Mouse (Mus musculus) heart, embryonic 14.5 days (tissue): ENCODE data around the gene 4930556J24Rik. TPM values are rescaled to one million over a fixed set of nuclear protein-coding genes. Genes with fewer than 3 reads are reported as not detected.
A peak's percentile ranks its signal among the peaks of the same experiment; 100 is the strongest.

Source experiments
- ATAC-seq: fragments of 200-750 bp; cut with Nextera tagmentation; 2 replicates; pipeline ENCODE4 v1.8.0; 2017; ENCODE audit warnings: low read depth, moderate TSS enrichment; ENCODE audit not compliant: insufficient number of reproducible peaks, insufficient read depth, low FRiP score
- H3K27ac ChIP-seq, 2 experiments: fragments of 200-500 bp in 1 of 2; fragments of 300-500 bp in 1 of 2; sonication (generic) in 1 of 2; replicated peaks in 1 of 2; 2 replicates each; pipeline ENCODE4 v1.5.1; 2012 to 2014; ENCODE audit warnings: low read depth in 2 of 2, low read length in 2 of 2, control low read depth in 1 of 2, mild to moderate bottlenecking in 1 of 2, mixed read lengths in 1 of 2; ENCODE audit not compliant: control insufficient read depth in 1 of 2, insufficient read depth in 1 of 2
- H3K27me3 ChIP-seq: fragments of 300-500 bp; sonication (generic); 2 replicates; pipeline ENCODE4 v1.6.1; 2014; ENCODE audit warnings: mild to moderate bottlenecking, low read length, control low read depth; ENCODE audit not compliant: control insufficient read depth, insufficient read depth
- H3K36me3 ChIP-seq: fragments of 300-500 bp; sonication (generic); 2 replicates; pipeline ENCODE4 v1.6.1; 2014; ENCODE audit warnings: mild to moderate bottlenecking, control low read depth, low read length, mixed read lengths; ENCODE audit not compliant: control insufficient read depth, insufficient read depth
- H3K4me1 ChIP-seq, 2 experiments: fragments of 200-500 bp in 1 of 2; fragments of 300-500 bp in 1 of 2; sonication (generic) in 1 of 2; 2 replicates each; pipeline ENCODE4 v1.6.1; 2012 to 2014; ENCODE audit warnings: low read length in 2 of 2, control low read depth in 1 of 2, mixed read lengths in 1 of 2; ENCODE audit not compliant: control insufficient read depth in 2 of 2, insufficient read depth in 2 of 2
- H3K4me2 ChIP-seq: fragments of 300-500 bp; sonication (generic); 2 replicates; pipeline ENCODE4 v1.6.1; 2014; ENCODE audit warnings: mild to moderate bottlenecking, low read length
- H3K4me3 ChIP-seq, 2 experiments: fragments of 200-500 bp in 1 of 2; fragments of 300-500 bp in 1 of 2; sonication (generic) in 1 of 2; 2 replicates each; pipeline ENCODE4 v1.5.1; 2012 to 2014; ENCODE audit warnings: low read length in 2 of 2, mild to moderate bottlenecking in 2 of 2, control low read depth in 1 of 2, low read depth in 1 of 2, moderate library complexity in 1 of 2; ENCODE audit not compliant: control insufficient read depth in 1 of 2, insufficient read depth in 1 of 2
- H3K9ac ChIP-seq: fragments of 300-500 bp; sonication (generic); 2 replicates; pipeline ENCODE4 v1.6.1; 2014; ENCODE audit warnings: mild to moderate bottlenecking, low read length
- H3K9me3 ChIP-seq: fragments of 300-500 bp; sonication (generic); 2 replicates; pipeline ENCODE4 v1.6.1; 2016; ENCODE audit warnings: low read length, control low read depth; ENCODE audit not compliant: control insufficient read depth
- WGBS: fragments of 180-500 bp; shearing (Covaris S2); extraction: QIAGEN DNeasy Blood & Tissue Kit; methylation state at CpG from one replicate; pipeline ENCODE4 v1.1.7; 2014; 5-methylcytosine and 5-hydroxymethylcytosine counted together
- polyA plus RNA-seq: library from polyadenylated mRNA; unstranded; fragments of >200 nt; fragmentation: Nextera tagmentation; extraction: Ambion mirVana; gene quantifications from 2 replicates; pipeline ENCODE4 v1.2.1, GENCODE M21; 2014

Gene 4930556J24Rik
- polyA plus RNA-seq, 1 experiment from 2014 or later: not detected

DNA sequence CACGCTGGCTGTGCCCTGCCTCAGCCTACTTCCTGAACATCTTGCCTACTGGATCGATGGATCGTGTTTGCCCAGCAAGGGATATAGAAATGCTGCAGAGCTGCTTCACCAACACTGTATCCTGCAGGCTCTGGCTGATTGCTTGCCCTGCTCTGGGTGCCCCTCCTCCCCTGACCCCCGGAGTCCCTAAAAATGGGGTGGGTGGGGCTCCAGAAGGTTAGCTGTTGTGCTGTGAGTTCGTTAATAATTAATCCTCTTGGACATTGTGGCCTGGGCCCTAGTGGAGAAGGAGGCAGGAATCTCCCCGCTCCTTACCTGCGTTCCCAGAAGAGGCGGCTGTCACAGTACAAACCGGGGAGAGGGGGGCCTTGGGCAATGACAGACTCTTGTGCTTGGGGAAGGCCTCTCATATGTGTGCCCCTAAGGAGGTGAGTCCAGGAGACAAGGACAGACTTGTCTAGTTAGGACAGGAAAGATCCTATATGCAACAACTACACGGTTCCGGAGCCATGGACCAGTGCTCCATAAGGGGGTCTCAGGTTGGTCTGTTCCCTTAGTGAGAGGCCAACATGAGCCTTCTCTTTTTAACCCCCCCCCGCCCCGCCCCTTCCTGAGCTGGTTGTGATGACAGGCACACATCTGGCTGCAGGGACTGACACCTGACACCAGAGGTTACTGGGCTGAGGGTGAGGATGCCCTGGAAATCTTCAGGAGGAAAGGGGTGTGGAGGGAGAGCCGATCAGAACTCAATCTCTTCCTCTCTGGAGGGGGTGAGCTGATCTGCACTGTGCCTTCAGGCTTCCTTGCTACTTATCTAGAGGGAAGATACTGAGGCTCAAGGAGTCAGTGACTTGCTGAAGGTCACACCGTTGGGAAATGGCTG, 7.5 kb upstream of the 4930556J24Rik start:
- H3K4me3 ChIP-seq: peak overlapping the region; percentile 29 to 43
- H3K36me3 ChIP-seq: peaks cover 16% of the 10 kb centered on the region
- WGBS: 10% methylated on average over 15 of the region's 15 CpGs
- H3K4me2 ChIP-seq: peak overlapping the region; percentile 81
- no peaks in the 10 kb centered on the region for H3K9me3 ChIP-seq
- ATAC-seq: peak; percentile 67
- H3K4me1 ChIP-seq: peaks cover 9 to 10% of the 10 kb centered on the region in 2 experiments; a peak in 3 of 4 replicates
- H3K27me3 ChIP-seq: peaks cover 9% of the 10 kb centered on the region
- peak overlapping the region; percentile 62 for H3K9ac ChIP-seq
- H3K27ac ChIP-seq: no peak overlapping the region

DNA sequence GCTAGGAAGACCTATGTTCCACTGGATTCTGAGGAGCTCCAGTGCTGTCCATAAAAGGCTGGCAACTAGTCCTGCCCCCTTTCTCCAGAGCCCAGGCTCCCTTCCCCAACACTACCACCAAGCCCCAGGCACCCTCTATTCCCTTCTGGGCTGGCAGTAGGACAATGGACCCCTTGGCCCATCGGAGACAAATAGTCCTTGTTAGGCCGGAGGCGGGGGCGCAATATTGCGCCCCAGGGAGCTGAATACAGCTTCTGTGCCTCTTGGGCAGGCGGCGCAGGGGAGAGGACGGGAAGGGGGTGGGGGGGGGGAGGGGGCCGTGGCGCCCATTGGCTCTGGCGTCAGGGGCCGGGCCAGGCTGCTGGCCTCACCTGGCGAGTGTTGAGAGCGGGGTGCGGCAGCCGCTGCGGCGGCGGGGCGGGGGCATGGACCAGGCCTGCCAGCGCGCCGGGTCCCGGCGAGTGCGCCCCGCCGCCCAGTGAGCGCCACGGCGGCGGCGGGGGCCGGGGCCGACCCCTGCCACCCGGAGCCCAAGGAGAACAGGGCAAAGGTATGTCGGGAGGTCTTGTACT, 6.8 kb upstream of the 4930556J24Rik start, which contains the start of gene Gal3st1:
Gal3st1 (plus strand) TSS at position 346 of the 572 bp plus-strand sequence.
- H3K4me3 ChIP-seq: peak within 1 kb of the TSS; percentile 29 to 43
- ATAC-seq: peak; percentile 34; the same call in 1 of the 2 replicates
- peaks cover 23% of the 10 kb centered on the region for H3K36me3 ChIP-seq
- H3K4me2 ChIP-seq: peak within 1 kb of the TSS; percentile 81
- 2% methylated on average over 24 of the region's 37 CpGs for WGBS
- peak within 1 kb of the TSS; percentile 62 for H3K9ac ChIP-seq
- H3K27me3 ChIP-seq: peaks cover 9% of the 10 kb centered on the region
- H3K4me1 ChIP-seq: peaks cover 9 to 10% of the 10 kb centered on the region in 2 experiments; a peak in 3 of 4 replicates
- H3K27ac ChIP-seq: no peak within 1 kb of the TSS
- no peaks in the 10 kb centered on the region for H3K9me3 ChIP-seq

GRCm38 (mm10) chr11:3982275-3983209, 6.0 kb upstream of the 4930556J24Rik start:
- Histone ChIP-seq H3K36me3 (peaks cover 31% of the 10 kb centered on the region), H3K4me3 (no peak overlapping the region), H3K4me2 (no peak overlapping the region), H3K27ac (no peak overlapping the region), H3K9me3 (no peaks in the 10 kb centered on the region), H3K27me3 (peaks cover 9% of the 10 kb centered on the region), H3K9ac (no peak overlapping the region), H3K4me1 (peaks cover 9 to 10% of the 10 kb centered on the region in 2 experiments; a peak in 3 of 4 replicates)
- WGBS: 57% methylated on average over 7 of the region's 7 CpGs
- ATAC-seq: no peak

DNA sequence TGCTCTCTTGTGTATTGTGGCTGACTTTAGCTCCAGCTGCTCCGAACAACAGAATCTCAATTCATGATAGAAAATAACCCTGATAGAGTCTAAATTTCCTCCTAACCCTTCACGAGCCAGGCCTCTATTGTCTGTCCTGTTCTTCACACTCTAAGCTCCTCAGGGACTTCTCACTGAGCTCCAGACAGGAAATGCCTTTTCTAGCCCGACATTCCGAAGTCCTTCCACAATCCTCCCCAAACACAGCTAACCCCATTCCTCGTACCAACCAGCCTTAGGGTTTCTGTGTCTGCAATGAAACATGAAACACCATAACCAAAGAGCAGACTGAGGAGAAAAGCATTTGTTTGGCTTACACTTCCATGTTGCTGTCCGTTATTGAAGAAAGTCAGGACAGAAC, 5.0 kb upstream of the 4930556J24Rik start:
- 49% methylated on average over 6 of the region's 6 CpGs for WGBS
- H3K4me3 ChIP-seq: no peak overlapping the region
- no peak overlapping the region for H3K4me2 ChIP-seq
- H3K9me3 ChIP-seq: no peaks in the 10 kb centered on the region
- no peak overlapping the region for H3K9ac ChIP-seq
- H3K4me1 ChIP-seq: peaks cover 9 to 10% of the 10 kb centered on the region in 2 experiments; a peak in 3 of 4 replicates
- ATAC-seq: no peak
- H3K27ac ChIP-seq: peak overlapping the region in 1 of 2 experiments; percentile 54; a peak in 1 of 4 replicates
- peaks cover 9% of the 10 kb centered on the region for H3K27me3 ChIP-seq
- H3K36me3 ChIP-seq: peaks cover 41% of the 10 kb centered on the region

DNA sequence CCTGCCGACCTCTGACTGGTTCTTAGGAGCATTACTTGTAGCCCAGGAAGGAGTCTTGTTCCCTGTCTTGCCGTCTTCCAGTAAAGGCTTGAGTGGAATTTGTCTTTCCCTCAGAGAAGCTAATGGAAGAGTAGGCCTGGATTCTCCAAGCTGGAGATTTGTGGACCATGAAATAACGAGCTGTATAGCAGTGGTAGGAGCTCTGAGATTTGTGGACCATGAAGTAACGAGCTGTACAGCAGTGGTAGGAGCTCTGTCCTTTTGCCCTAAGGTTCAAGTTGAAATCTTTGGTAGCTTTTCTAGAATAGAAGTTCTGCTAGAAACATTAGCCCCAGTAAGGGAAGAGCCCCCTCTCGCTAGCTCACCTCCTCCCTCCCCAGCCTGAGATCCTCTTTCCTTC, 1.8 kb upstream of the 4930556J24Rik start:
- H3K27me3 ChIP-seq: no peaks in the 10 kb centered on the region
- no peak overlapping the region for H3K4me2 ChIP-seq
- no peak overlapping the region for H3K27ac ChIP-seq
- no peak overlapping the region for H3K9ac ChIP-seq
- H3K4me1 ChIP-seq: peaks cover 4 to 6% of the 10 kb centered on the region in 2 experiments; a peak in 2 of 4 replicates
- WGBS: 87% methylated on average over 5 of the region's 5 CpGs
- no peak for ATAC-seq
- no peak overlapping the region for H3K4me3 ChIP-seq
- no peaks in the 10 kb centered on the region for H3K9me3 ChIP-seq
- H3K36me3 ChIP-seq: peaks cover 72% of the 10 kb centered on the region

- no peak for ATAC-seq
- Histone ChIP-seq H3K4me3 (no peak overlapping the region), H3K36me3 (peaks cover 100% of the 10 kb centered on the region), H3K9ac (no peak overlapping the region), H3K9me3 (no peaks in the 10 kb centered on the region), H3K4me2 (no peak overlapping the region), H3K27ac (no peak overlapping the region), H3K4me1 (no peaks in the 10 kb centered on the region), H3K27me3 (no peaks in the 10 kb centered on the region)
- WGBS: 72% methylated on average over 3 of the region's 3 CpGs
Observed at GRCm38 (mm10) chr11:3974311-3974710, 2.3 kb downstream of the 4930556J24Rik start.

DNA sequence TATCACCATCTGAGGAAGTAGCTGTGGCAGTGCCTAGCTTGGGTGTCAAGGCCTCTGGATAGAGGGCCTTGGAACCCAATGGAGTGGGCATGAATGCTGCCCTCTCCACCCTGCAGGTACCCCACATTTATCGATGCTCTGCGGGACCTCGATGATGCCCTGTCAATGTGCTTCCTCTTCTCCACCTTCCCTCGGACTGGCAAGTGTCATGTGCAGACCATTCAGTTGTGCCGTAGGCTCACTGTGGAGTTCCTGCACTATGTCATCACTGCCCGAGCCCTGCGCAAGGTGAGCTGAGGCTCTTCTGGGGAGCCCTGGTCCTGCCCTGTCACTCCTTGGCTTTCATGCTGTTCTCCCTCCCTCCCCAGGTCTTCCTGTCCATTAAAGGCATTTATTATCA, 3.5 kb downstream of the 4930556J24Rik start:
- Histone ChIP-seq H3K27me3 (no peaks in the 10 kb centered on the region), H3K27ac (no peak overlapping the region), H3K9me3 (no peaks in the 10 kb centered on the region), H3K4me2 (no peak overlapping the region), H3K4me1 (no peaks in the 10 kb centered on the region), H3K4me3 (no peak overlapping the region), H3K9ac (no peak overlapping the region), H3K36me3 (peaks cover 98% of the 10 kb centered on the region)
- ATAC-seq: no peak
- WGBS: 89% methylated on average over 7 of the region's 7 CpGs
